Mouse (Mus musculus) brain, embryonic 14.5 days (tissue): ENCODE measurements around the gene Dock10. TPM values are rescaled to one million over a fixed set of nuclear protein-coding genes. Genes with fewer than 3 reads are reported as not detected.

Experiments
- DNase-seq: peaks from one replicate; pipeline ENCODE4 v3.0.0-alpha.2; 2011; ENCODE audit warnings: low read depth
- CTCF ChIP-seq: fragments of 200-500 bp; IDR thresholded peaks from 2 replicates; pipeline ENCODE4 v1.5.1; 2012; ENCODE audit warnings: inconsistent platforms, mild to moderate bottlenecking, moderate library complexity, borderline replicate concordance; ENCODE audit not compliant: insufficient read depth, insufficient read length; ENCODE audit errors: extremely low read depth
- POLR2A ChIP-seq: fragments of 200-500 bp; IDR thresholded peaks from 2 replicates; pipeline ENCODE4 v1.6.1; 2012; ENCODE audit warnings: mild to moderate bottlenecking, inconsistent platforms, borderline replicate concordance; ENCODE audit not compliant: poor library complexity, insufficient read depth, insufficient read length, severe bottlenecking; ENCODE audit errors: extremely low read depth
- polyA plus RNA-seq: library from polyadenylated mRNA; depleted of rRNA; stranded (reverse); fragments of >200 nt; gene quantifications from 2 replicates; pipeline ENCODE4 v1.2.3, GENCODE M21; 2012

The Dock10 gene
- polyA plus RNA-seq, 1 experiment: 5.7 TPM

- no peak for TF ChIP-seq CTCF
- TF ChIP-seq POLR2A: no peak
- DNase-seq: no peak
Observed at GRCm38 (mm10) chr1:80652083-80652482, 106.2 kb downstream of the Dock10 start.

DNA sequence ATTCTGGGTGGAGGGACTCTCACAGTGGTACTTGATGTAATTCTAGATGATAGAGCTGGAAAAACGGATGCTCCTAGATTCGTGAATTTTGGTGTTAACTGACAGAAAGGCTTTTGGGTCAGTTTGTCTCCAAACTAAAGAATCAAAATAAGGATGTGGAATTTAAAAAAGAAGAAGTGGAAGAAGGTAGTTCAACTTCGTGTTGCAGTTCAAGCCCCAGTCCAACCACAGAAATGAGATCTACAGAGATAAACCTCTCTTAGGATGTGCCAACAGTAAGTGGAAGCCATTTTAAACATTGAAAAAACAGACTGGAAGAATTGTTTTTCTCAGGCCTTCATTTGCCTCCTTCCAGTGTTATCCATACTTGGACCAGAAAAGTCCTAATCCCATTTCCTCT lies 111.7 kb downstream of the Dock10 start:
- TF ChIP-seq CTCF (no peak), POLR2A (no peak)
- no peak for DNase-seq

GRCm38 (mm10) chr1:80643866-80644451 lies 114.4 kb downstream of the Dock10 start:
- no peak for DNase-seq
- TF ChIP-seq CTCF (no peak), POLR2A (no peak)

DNA sequence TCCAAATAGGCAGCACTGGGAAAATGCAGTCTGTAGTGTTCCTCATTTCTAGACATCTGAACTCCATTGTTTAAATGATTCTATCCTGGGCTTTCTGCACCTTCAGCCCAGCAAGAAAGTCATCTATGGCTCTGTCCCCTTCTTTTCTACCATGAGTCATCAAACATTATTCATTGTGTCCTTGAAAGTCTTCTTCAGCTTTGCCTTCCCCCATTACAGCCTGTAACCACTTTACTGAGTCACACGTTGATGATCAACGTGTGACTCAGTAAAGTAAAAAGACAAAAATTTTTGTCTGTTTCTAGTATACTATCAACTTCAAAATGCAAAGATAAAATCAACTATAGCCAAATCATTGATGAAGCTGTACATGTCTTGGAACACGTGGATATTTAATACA lies 116.5 kb downstream of the Dock10 start:
- no peak for TF ChIP-seq POLR2A
- no peak for TF ChIP-seq CTCF
- DNase-seq: no peak

DNA sequence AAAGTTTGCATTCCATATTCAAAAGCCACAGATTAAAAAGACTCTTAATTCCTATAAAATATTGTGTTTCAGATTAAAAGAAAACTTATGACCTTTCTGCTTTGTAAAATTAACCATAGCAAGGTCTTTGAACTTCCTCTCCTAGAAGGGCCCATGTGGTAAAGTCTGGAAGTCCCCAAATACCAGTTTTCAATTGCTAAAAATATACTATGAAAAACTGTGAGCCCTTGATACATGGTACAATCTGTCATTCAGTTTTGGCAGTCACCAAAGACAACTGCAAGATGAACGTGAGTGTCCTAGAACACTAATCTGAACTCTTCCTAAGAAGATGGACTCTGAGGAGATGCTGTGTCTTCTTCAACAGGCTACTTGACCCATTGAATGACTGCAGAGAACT lies 117.0 kb downstream of the Dock10 start:
- TF ChIP-seq CTCF (no peak), POLR2A (no peak)
- no peak for DNase-seq

- TF ChIP-seq POLR2A (no peak), CTCF (no peak)
- DNase-seq: no peak
Observed at GRCm38 (mm10) chr1:80639553-80639952, 118.8 kb downstream of the Dock10 start.

GRCm38 (mm10) chr1:80637214-80637705 lies 121.1 kb downstream of the Dock10 start:
- DNase-seq: peak; percentile 8

GRCm38 (mm10) chr1:80635825-80636224 lies 122.5 kb downstream of the Dock10 start:
- TF ChIP-seq POLR2A: no peak
- no peak for TF ChIP-seq CTCF
- no peak for DNase-seq

More at GRCm38 (mm10) chr1:80637214-80637705, 121.1 kb downstream of the Dock10 start:
- TF ChIP-seq POLR2A: no peak
- TF ChIP-seq CTCF: no peak

GRCm38 (mm10) chr1:80633536-80633935 lies 124.8 kb downstream of the Dock10 start:
- TF ChIP-seq CTCF: no peak
- no peak for TF ChIP-seq POLR2A

GRCm38 (mm10) chr1:80630179-80631149 lies 127.9 kb downstream of the Dock10 start:
- peak; percentile 79 for DNase-seq
- no peak for TF ChIP-seq CTCF
- TF ChIP-seq POLR2A: no peak

More at GRCm38 (mm10) chr1:80633536-80633935, 124.8 kb downstream of the Dock10 start:
- no peak for DNase-seq

- no peak for DNase-seq
- no peak for TF ChIP-seq CTCF
- no peak for TF ChIP-seq POLR2A
Observed at GRCm38 (mm10) chr1:80628054-80628453, 130.3 kb downstream of the Dock10 start.

DNA sequence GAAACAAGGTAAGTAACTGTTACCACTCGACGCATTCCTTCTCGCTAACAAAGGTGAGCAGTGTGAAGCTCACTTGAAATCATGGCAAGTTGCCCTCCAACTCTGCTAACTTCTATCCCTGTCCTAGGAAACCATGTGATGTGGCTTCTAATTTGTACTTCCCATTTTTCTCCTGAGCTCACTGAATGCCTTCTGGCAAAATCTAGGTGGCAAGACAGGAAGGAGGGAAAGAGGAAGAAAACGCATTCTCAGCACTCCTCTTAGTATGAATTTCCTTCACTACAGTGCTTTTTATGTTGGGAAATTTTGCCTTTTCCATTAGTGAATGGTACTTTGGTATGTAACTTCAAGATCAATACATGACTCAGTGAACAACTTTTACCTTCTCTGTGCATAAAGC lies 131.5 kb downstream of the Dock10 start:
- no peak for DNase-seq
- TF ChIP-seq POLR2A: no peak

DNA sequence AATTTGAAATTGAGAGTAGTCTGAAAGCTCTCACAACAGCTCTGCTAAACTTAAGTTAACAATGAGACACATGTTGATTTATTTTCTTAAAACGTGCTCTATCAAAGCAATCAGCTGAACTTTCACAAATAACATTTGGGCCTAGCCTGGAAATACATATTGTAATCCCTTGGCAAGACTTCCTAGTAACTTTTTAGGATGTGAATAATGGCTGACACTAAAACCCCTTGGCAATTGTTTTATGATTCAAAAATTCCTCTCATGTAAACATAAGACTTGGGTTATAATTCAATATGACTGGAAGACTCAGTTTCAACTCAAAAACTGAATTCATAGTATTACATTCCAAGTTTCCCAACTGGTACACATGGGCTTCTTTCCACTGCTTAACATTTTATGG lies 133.0 kb downstream of the Dock10 start:
- no peak for TF ChIP-seq POLR2A
- TF ChIP-seq CTCF: no peak
- DNase-seq: no peak
